ENCODE assay signal across 21 mouse cellular contexts in genomic region chr11:24789120-24789519, GRCm38 (mm10).
"Had no signal": no experiment of that assay in that cellular context is flagged by ENCODE, and none has a peak within 500 bp of the region (broad histone marks: within the 10 kb centered on the region; RNA-seq: fewer than 3 reads in every experiment).

No protein-coding gene starts in this region.

- H3K4me3 ChIP-seq: kidney, embryonic 15.5 days; left cerebral cortex, adult 2 months; limb, embryonic 12.5 days; limb, embryonic 15.5 days; liver, embryonic 12.5 days; liver, embryonic 15.5 days; midbrain, embryonic 12.5 days; midbrain, embryonic 15.5 days; neural tube, embryonic 12.5 days; neural tube, embryonic 15.5 days; stomach, embryonic 15.5 days had no signal

- ATAC-seq: liver, embryonic 12.5 days; midbrain, embryonic 15.5 days had no signal

- H3K9me3 ChIP-seq: limb, embryonic 15.5 days; liver, embryonic 12.5 days; liver, embryonic 15.5 days; midbrain, embryonic 15.5 days; neural tube, embryonic 12.5 days; neural tube, embryonic 15.5 days; stomach, embryonic 15.5 days had no signal

- H3K27ac ChIP-seq: kidney, embryonic 15.5 days; left cerebral cortex, adult 2 months; limb, embryonic 12.5 days; limb, embryonic 15.5 days; liver, embryonic 12.5 days; liver, embryonic 15.5 days; macrophage; midbrain, embryonic 12.5 days; midbrain, embryonic 15.5 days; neural tube, embryonic 12.5 days; neural tube, embryonic 15.5 days; stomach, embryonic 15.5 days had no signal

- H3K27me3 ChIP-seq: kidney, embryonic 15.5 days; limb, embryonic 12.5 days; limb, embryonic 15.5 days; liver, embryonic 12.5 days; liver, embryonic 15.5 days; midbrain, embryonic 12.5 days; midbrain, embryonic 15.5 days; neural tube, embryonic 12.5 days; neural tube, embryonic 15.5 days; stomach, embryonic 15.5 days had no signal

- H3K4me2 ChIP-seq: kidney, embryonic 15.5 days; limb, embryonic 12.5 days; limb, embryonic 15.5 days; liver, embryonic 12.5 days; liver, embryonic 15.5 days; midbrain, embryonic 12.5 days; midbrain, embryonic 15.5 days; neural tube, embryonic 12.5 days; neural tube, embryonic 15.5 days; stomach, embryonic 15.5 days had no signal

- H3K4me1 ChIP-seq: kidney, embryonic 15.5 days; limb, embryonic 15.5 days; liver, embryonic 12.5 days; liver, embryonic 15.5 days; midbrain, embryonic 12.5 days; midbrain, embryonic 15.5 days; neural tube, embryonic 12.5 days; neural tube, embryonic 15.5 days; stomach, embryonic 15.5 days had no signal

- DNase-seq: kidney, postnatal 10 days; kidney, postnatal 36 days; layer of hippocampus, postnatal 36 days; left cerebral cortex, postnatal 4 days; lung, adult 2 months; right cerebral cortex, adult 18-20 months; right cerebral cortex, postnatal 25 days; spleen, adult 18-20 months; thymus, postnatal 25 days had no signal

- H3K36me3 ChIP-seq: kidney, embryonic 15.5 days; limb, embryonic 12.5 days; limb, embryonic 15.5 days; liver, embryonic 12.5 days; liver, embryonic 15.5 days; midbrain, embryonic 12.5 days; midbrain, embryonic 15.5 days; neural tube, embryonic 12.5 days; neural tube, embryonic 15.5 days; stomach, embryonic 15.5 days had no signal

- H3K9ac ChIP-seq: kidney, embryonic 15.5 days; limb, embryonic 12.5 days; limb, embryonic 15.5 days; liver, embryonic 12.5 days; liver, embryonic 15.5 days; midbrain, embryonic 12.5 days; midbrain, embryonic 15.5 days; neural tube, embryonic 12.5 days; neural tube, embryonic 15.5 days; stomach, embryonic 15.5 days had no signal
